24 mouse cellular contexts compared by ENCODE assay signal in the genomic region with DNA sequence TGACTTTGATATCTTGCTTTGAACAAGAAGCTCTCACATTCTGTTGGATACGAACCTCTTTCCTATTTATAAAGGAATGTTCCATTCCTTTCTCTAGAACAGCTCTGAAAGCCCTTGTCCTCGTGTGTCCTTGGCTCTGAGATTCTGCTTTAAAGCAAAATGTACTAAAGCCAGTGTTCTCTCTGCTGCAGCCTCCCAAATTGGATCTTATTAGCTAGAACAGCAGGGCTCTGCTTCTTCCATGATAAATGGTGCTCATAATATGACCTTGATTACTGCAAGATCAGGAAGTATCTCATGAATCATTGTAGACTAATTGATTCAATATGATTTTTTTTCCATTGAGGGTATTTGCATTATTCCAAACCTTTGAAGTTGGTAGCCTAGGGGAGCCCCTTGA.
DNase-seq lines count a peak whose midpoint lies in the region; ATAC-seq and TF ChIP-seq lines count a peak whose summit lies in the region.
"Had no signal": no experiment of that assay in that cellular context is flagged by ENCODE, and none has a peak within 500 bp of the region (broad histone marks: within the 10 kb centered on the region; RNA-seq: fewer than 3 reads in every experiment).

No protein-coding gene starts in this region.

- H3K4me2 ChIP-seq in hindbrain, postnatal 0 days (ENCODE audit: low read depth, low read length) = no peak overlapping the region
- H3K4me2 ChIP-seq in hindbrain, embryonic 12.5 days (replicated peaks) = no peak overlapping the region
- H3K4me2 ChIP-seq in kidney, embryonic 15.5 days = no peak overlapping the region
- H3K4me2 ChIP-seq in forebrain, embryonic 11.5 days (ENCODE audit: low read depth, low read length, severe bottlenecking) = no peak overlapping the region
- H3K4me2 ChIP-seq: embryonic facial prominence, embryonic 13.5 days; forebrain, embryonic 13.5 days; heart, embryonic 11.5 days; hindbrain, embryonic 13.5 days had no signal

- no peak overlapping the region for H3K27ac ChIP-seq in hindbrain, postnatal 0 days
- no peak overlapping the region for H3K27ac ChIP-seq in hindbrain, embryonic 12.5 days
- H3K27ac ChIP-seq in kidney, embryonic 15.5 days = no peak overlapping the region
- H3K27ac ChIP-seq in forebrain, embryonic 11.5 days (ENCODE audit: low read depth, low read length) = no peak overlapping the region
- H3K27ac ChIP-seq: embryonic facial prominence, embryonic 13.5 days; forebrain, embryonic 13.5 days; hindbrain, embryonic 13.5 days had no signal

- no peaks in the 10 kb centered on the region for H3K27me3 ChIP-seq in hindbrain, postnatal 0 days (ENCODE audit: insufficient read depth, low read length)
- H3K27me3 ChIP-seq in hindbrain, embryonic 12.5 days = no peaks in the 10 kb centered on the region
- H3K27me3 ChIP-seq in kidney, embryonic 15.5 days = no peaks in the 10 kb centered on the region
- H3K27me3 ChIP-seq in forebrain, embryonic 11.5 days (ENCODE audit: control insufficient read depth, insufficient read depth, low read length) = no peaks in the 10 kb centered on the region
- H3K27me3 ChIP-seq: embryonic facial prominence, embryonic 13.5 days; forebrain, embryonic 13.5 days; hindbrain, embryonic 13.5 days had no signal

- no peaks in the 10 kb centered on the region for H3K9me3 ChIP-seq in hindbrain, postnatal 0 days (ENCODE audit: low read length)
- H3K9me3 ChIP-seq in hindbrain, embryonic 12.5 days (replicated peaks) = no peaks in the 10 kb centered on the region
- no peaks in the 10 kb centered on the region for H3K9me3 ChIP-seq in kidney, embryonic 15.5 days (replicated peaks)
- no peaks in the 10 kb centered on the region for H3K9me3 ChIP-seq in forebrain, embryonic 11.5 days (ENCODE audit: control insufficient read depth, low read length)
- H3K9me3 ChIP-seq: embryonic facial prominence, embryonic 13.5 days; forebrain, embryonic 13.5 days; hindbrain, embryonic 13.5 days had no signal

- 63% methylated on average over 2 of the region's 2 CpGs for WGBS in hindbrain, postnatal 0 days
- WGBS in hindbrain, embryonic 12.5 days = 79% methylated on average over 2 of the region's 2 CpGs
- 52% methylated on average over 2 of the region's 2 CpGs for WGBS in kidney, embryonic 15.5 days
- 71% methylated on average over 2 of the region's 2 CpGs for WGBS in forebrain, embryonic 11.5 days

- no peak overlapping the region for H3K9ac ChIP-seq in hindbrain, postnatal 0 days (replicated peaks; ENCODE audit: low read length)
- H3K9ac ChIP-seq in hindbrain, embryonic 12.5 days = no peak overlapping the region
- H3K9ac ChIP-seq in kidney, embryonic 15.5 days = no peak overlapping the region
- no peak overlapping the region for H3K9ac ChIP-seq in forebrain, embryonic 11.5 days (ENCODE audit: low read length)
- H3K9ac ChIP-seq: embryonic facial prominence, embryonic 13.5 days; forebrain, embryonic 13.5 days; hindbrain, embryonic 13.5 days had no signal

- no peak overlapping the region for H3K4me3 ChIP-seq in hindbrain, postnatal 0 days (ENCODE audit: low read length)
- H3K4me3 ChIP-seq in hindbrain, embryonic 12.5 days = no peak overlapping the region
- no peak overlapping the region for H3K4me3 ChIP-seq in kidney, embryonic 15.5 days (replicated peaks)
- H3K4me3 ChIP-seq in forebrain, embryonic 11.5 days (ENCODE audit: low read depth, low read length) = no peak overlapping the region
- H3K4me3 ChIP-seq: embryonic facial prominence, embryonic 13.5 days; erythroblast, embryonic 14.5 days; forebrain, embryonic 13.5 days; hindbrain, embryonic 13.5 days had no signal

- ATAC-seq in hindbrain, postnatal 0 days = no peak
- ATAC-seq in hindbrain, embryonic 12.5 days (ENCODE audit: low FRiP score) = no peak
- ATAC-seq in kidney, embryonic 15.5 days (replicated peaks; ENCODE audit: low FRiP score) = no peak
- ATAC-seq in forebrain, embryonic 11.5 days (replicated peaks; ENCODE audit: low FRiP score) = no peak
- ATAC-seq: activated CD4-positive, CD25-positive, alpha-beta regulatory T cell, adult 4 months; forebrain, embryonic 13.5 days; forebrain, embryonic 16.5 days; hindbrain, embryonic 16.5 days; inflammation-experienced regulatory T-cells, adult 6 months; intestine, embryonic 16.5 days had no signal

- no peak for TF ChIP-seq CTCF in hindbrain, postnatal 0 days (IDR thresholded peaks at IDR 0.05; ENCODE audit: low read depth)

- H3K36me3 ChIP-seq in hindbrain, postnatal 0 days (ENCODE audit: insufficient read depth, low read length) = no peaks in the 10 kb centered on the region
- H3K36me3 ChIP-seq in hindbrain, embryonic 12.5 days = no peaks in the 10 kb centered on the region
- H3K36me3 ChIP-seq in kidney, embryonic 15.5 days = no peaks in the 10 kb centered on the region
- no peaks in the 10 kb centered on the region for H3K36me3 ChIP-seq in forebrain, embryonic 11.5 days (ENCODE audit: control insufficient read depth, insufficient read depth, low read length)
- H3K36me3 ChIP-seq: embryonic facial prominence, embryonic 13.5 days; hindbrain, embryonic 13.5 days had no signal

- H3K4me1 ChIP-seq in hindbrain, postnatal 0 days (ENCODE audit: insufficient read depth, low read length) = no peaks in the 10 kb centered on the region
- H3K4me1 ChIP-seq in hindbrain, embryonic 12.5 days = no peaks in the 10 kb centered on the region
- H3K4me1 ChIP-seq in kidney, embryonic 15.5 days = no peaks in the 10 kb centered on the region
- H3K4me1 ChIP-seq in forebrain, embryonic 11.5 days (replicated peaks; ENCODE audit: control insufficient read depth, insufficient read depth, low read length) = no peaks in the 10 kb centered on the region
- H3K4me1 ChIP-seq: forebrain, embryonic 13.5 days; hindbrain, embryonic 13.5 days had no signal

- peak; percentile 29 to 56 for DNase-seq in adrenal gland, adult (ENCODE audit: inconsistent age in 2 of 2, low spot score in 1 of 2)
- no peak for DNase-seq in adrenal gland, adult 8-10 months
- peak; percentile 17 for DNase-seq in hindbrain, postnatal 0 days (ENCODE audit: low spot score)
- DNase-seq in kidney, postnatal 14 days = peak; percentile 17
- peak; percentile 28 for DNase-seq in mesoderm, embryonic 11.5 days (ENCODE audit: low read depth, low spot score)
- no peak for DNase-seq in forebrain, embryonic 11.5 days (ENCODE audit: low spot score)
- DNase-seq: adrenal gland, postnatal 14 days; cerebellum, adult 18-20 months; cerebellum, adult 9-10 months; cerebellum, postnatal 14 days; gastrocnemius, postnatal 14 days; heart, adult 11 months had no signal

Comparison
In these comparisons a context has a peak if more than half of its experiments do, and no peak if none do; other contexts are left out.
1. DNase-seq: peak in adrenal gland, adult (2 of 2), hindbrain, postnatal 0 days (single experiment), kidney, postnatal 14 days (single experiment) and mesoderm, embryonic 11.5 days (single experiment); none in adrenal gland, adult 8-10 months (single experiment) and forebrain, embryonic 11.5 days (single experiment).